Mouse (Mus musculus) cerebellum, adult 2 months (tissue): Measurements from ENCODE around the gene Eme1.

Experiments
- CTCF ChIP-seq: fragments of 200-500 bp; IDR thresholded peaks from 2 replicates; pipeline ENCODE4 v1.5.1; 2011; ENCODE audit warnings: low read depth, mild to moderate bottlenecking, control low read depth, low read length, moderate library complexity, borderline replicate concordance; ENCODE audit not compliant: insufficient read depth
- POLR2A ChIP-seq: fragments of 200-500 bp; IDR thresholded peaks from 2 replicates; pipeline ENCODE4 v1.6.1; 2011; ENCODE audit warnings: low read length, control low read depth, borderline replicate concordance; ENCODE audit not compliant: insufficient read depth

- TF ChIP-seq CTCF (peak; percentile 23; the same call in 1 of the 2 replicates), POLR2A (no peak)
Observed at GRCm38 (mm10) chr11:94680639-94681038, 26.9 kb upstream of the Eme1 start.
